Mouse (Mus musculus) ovary, adult 18-20 months (tissue): ENCODE measurements around the gene Cib1.

ENCODE experiments used
- DNase-seq: peaks from one replicate; pipeline ENCODE4 v3.0.0; 2022; ENCODE audit warnings: low spot score, mixed read lengths

Cib1 gene

DNA sequence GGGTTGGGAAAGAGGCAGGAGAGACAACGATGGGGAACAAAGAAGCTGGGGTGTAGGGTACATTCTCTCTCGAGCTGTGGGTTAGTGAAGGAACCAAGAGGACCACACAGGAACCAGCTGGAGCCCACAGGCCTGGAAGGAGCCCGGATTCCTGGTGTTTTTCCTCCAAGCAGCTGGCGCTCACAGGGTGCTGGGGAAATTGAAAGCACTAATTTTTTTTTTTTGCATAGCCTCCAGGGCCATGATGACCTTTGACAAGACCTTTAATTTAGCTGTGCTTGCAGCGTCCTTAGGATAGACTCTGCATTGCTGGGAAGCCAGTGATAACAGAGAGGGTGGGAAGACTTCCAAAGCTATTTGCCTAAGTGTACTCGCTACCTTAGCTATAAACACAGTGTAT is 47.6 kb downstream of the Cib1 start:
- no peak for DNase-seq

DNA sequence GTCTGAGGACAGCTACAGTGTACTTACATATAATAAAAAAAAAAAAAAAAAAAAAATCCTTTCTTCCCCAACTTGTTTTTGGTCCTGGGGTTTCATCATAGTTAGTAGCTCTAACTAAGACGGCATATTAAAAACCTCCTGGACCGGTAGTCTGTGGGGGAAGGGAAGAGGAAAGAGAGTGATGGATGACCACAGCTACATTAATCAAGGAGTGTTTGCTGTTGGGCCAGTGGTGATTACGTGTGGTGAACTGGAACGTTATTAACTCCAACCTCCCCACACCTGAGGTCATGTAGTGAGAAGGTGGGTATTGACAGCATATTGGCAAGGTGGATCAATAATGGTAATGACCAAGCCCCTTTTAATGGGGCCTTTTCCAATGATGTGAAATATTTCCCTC is 48.1 kb downstream of the Cib1 start:
- no peak for DNase-seq

DNA sequence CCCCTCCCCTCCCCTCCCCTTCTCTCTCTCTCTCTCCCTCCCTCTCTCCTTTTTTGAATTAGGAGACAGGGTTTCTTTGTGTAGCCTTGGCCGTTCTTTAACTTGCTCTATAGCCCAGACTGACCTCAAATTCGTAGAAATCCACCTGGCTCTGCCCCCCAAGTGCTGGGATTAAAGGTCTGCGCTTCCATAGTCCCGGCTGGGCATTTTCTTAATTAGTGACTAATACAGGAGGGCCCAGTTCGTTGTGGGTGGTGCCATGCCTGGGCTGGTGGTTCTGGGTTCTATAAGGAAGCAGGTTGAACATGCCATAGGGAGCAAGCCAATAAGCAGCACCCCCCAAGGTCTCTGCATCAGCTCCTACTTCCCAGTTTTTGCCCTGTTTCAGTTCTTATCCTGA is 48.6 kb downstream of the Cib1 start:
- DNase-seq, result no peak

DNA sequence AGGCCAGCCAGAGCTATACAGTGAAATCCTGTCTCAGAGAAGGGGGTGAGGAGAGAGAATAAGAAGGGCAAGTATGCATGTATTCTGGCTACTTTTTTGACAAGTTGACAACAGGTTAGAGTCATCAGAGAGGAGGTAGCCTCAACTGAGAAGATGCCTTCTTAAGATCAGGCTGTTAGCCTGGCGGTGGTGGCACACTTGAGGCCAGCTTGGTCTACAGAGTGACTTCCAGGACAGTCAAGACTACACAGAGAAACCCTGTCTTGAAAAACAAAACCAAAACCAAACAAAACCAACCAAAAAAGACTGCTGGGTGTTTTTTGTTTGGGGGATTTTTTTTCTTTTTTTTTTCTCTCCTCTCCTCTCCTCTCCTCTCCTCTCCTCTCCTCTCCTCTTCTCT is 49.1 kb downstream of the Cib1 start:
- DNase-seq, result no peak

DNA sequence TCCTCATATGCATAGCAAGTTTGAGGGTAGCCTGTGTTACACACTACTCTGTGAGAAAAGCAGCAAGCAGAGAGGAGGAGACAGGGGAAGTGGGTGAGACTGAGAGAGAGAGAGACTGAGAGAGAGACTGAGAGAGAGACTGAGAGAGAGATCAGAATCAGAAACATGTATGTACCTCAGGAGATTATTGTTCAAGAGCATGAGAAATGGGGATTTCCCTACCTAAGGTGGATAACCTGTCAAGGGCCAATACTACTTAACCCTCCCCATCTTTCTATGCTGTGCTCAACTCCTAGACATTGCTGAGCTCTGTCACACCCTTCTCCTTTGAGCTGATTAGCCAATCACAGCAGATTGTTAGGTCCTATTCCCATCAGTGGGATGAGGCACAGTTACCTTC is 50.5 kb downstream of the Cib1 start:
- no peak for DNase-seq

DNA sequence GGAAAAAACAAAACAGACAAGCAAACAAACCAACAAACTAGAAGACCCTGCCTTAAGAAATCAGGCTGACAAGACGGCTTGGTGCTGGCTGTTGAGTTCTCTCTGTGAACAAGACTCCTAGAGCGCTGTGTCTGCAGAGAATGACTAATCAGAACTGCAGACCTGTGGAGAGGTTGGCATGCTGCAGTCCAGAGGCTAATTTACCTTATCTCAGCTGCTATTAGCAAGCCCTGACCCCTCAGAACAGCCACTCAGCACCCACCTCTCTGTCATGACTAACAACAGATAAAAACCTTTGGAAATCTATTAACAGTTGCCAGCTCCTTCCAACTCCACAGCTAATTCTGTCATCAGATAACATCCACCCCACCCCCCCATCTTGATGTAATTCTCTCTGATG is 51.5 kb downstream of the Cib1 start:
- no peak for DNase-seq

DNA sequence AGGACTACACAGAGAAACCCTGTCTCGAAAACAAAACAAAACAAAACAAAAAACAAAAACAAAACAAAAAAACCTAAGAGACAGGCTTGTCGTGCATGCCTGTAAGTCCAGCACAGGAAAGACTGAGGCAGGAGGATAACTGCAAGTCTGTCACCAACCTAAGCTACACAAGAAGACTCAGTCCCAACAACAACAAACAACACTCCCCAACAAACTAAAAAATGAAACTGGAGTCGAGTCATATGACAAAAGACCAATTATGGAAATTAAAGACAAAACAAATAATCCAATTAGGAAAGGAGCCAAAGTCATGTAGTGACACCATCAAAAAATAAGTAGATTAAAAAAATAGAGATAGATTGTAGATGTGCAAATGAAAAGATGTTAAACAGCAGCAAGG is 52.4 kb downstream of the Cib1 start:
- no peak for DNase-seq

DNA sequence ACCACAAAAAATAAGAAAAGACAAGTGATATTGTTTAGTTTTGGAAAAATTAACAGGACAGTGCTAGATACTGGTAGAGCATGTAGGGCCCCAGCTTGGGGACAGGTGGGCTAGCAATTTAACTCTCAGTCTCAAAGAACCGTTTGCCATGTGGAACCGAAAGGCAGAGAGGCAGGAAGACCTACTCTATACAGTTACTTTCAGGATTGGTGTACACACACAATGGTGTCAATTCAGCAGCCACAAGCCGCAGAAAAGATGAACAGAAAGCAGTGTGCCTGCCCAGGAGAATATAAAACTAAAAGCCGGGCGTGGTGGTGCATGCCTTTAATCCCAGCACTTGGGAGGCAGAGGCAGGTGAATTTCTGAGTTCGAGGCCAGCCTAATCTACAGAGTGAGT is 52.8 kb downstream of the Cib1 start:
- DNase-seq, result no peak

DNA sequence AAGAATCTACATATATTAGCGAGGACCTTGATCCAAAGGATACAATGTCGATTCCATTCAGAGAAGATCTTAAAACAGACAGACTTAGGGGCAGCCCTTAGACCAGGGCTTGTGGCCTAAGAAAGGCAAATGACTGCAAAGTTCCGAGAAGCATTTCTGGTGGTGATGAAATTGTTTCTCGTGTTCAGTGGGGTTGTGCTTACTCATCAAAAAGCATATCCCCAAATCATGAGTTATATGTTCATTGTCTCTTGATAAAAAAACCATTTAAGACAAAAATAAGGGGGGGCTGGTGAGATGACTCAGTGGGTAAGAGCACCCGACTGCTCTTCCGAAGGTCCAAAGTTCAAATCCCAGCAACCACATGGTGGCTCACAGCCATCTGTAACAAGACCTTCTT is 53.3 kb downstream of the Cib1 start:
- DNase-seq, result no peak

DNA sequence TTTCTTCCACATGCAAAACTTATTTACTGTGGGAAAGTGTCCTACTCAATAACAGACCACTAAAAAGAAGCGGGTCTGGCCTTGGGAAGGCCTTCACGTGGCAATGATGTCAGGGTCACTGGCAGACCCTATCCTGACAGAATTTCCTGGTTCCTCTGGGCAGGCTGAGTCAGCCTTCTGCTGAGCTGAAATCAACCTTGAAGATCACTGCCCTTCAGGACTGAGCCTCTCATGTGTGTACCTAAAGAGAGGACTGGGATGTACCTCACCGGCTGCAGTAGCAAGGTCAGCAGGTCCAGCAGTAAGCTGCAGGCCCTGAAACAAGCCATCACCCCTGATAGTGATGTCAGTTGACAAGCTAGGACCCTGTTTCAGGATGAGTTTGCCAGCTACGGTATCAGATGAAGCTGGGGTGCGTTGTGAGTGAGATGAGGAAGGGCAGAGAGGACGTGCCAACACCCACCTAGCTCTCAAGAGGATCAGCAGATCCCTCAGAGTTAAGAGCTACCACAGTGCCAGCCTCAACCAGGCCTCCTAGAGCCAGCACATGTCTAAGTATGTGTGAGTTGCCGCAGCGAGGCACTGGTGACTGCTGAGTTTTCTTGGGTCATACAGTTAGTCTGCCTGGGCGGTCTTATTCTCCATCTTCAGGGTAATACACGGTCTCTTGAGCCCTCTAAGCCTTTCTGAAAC is 54.4 kb downstream of the Cib1 start:
- DNase-seq, result no peak

DNA sequence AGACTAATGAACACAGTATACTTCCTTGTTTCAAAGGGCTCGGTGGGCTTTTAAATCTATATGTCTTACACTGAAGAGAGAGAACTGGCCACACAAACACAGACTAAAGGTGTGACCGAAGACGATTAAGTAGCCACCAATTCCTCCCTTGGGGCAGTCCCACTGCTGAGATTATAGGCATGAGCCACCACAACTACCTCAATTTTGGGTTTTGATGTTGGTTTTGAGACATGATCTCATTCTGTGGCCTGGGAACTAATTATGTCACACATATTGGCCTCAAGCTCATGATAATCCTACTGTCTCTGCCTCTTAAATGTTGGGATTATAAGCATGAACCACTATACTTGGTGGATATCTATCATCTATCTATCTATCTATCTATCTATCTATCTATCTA is 55.2 kb downstream of the Cib1 start:
- DNase-seq, result no peak
